Comparison of ENCODE assay signal across 19 mouse cellular contexts in genomic region chr16:33666985-33667538, GRCm38 (mm10). TPM values are rescaled to one million over a fixed set of nuclear protein-coding genes. Genes with fewer than 3 reads are reported as not detected.
DNase-seq lines count a peak whose midpoint lies in the region; TF ChIP-seq lines count a peak whose summit lies in the region.
"Had no signal": no experiment of that assay in that cellular context is flagged by ENCODE, and none has a peak within 500 bp of the region (broad histone marks: within the 10 kb centered on the region; RNA-seq: fewer than 3 reads in every experiment).

No protein-coding gene starts in this region.

- H3K36me3 ChIP-seq in myocyte (ENCODE audit: control insufficient read depth, insufficient read depth): no peaks in the 10 kb centered on the region
- H3K36me3 ChIP-seq: embryonic facial prominence, embryonic 12.5 days; forebrain, embryonic 12.5 days; G1E; hindbrain, embryonic 13.5 days; intestine, embryonic 15.5 days had no signal

- DNase-seq in heart, adult 11 months: peak; percentile 84
- DNase-seq in heart, postnatal 14 days: no peak
- peak; percentile 14 for DNase-seq in testis, postnatal 10 days (ENCODE audit: low spot score)
- DNase-seq in testis, postnatal 14 days (ENCODE audit: low spot score): no peak
- peak; percentile 49 for DNase-seq in Muller cell, postnatal 12 days (ENCODE audit: inconsistent ontology term)
- DNase-seq in frontal cortex, postnatal 25 days (ENCODE audit: low spot score in 2 of 2): no peak
- DNase-seq in left cerebral cortex, postnatal 25 days (ENCODE audit: low spot score in 2 of 2): no peak
- DNase-seq: adrenal gland, adult 8-10 months; cerebellum, adult 11 months; cerebellum, adult 9-10 months; gastrocnemius, postnatal 14 days; heart, postnatal 10 days had no signal

- H3K79me2 ChIP-seq in myocyte (ENCODE audit: control insufficient read depth, insufficient read depth): no peaks in the 10 kb centered on the region

- intact Hi-C loops in heart, postnatal 14 days (cut with DNase I): no loop called here
- intact Hi-C loops in left cerebral cortex, postnatal 25 days (cut with DNase I): no loop called here

- no peaks in the 10 kb centered on the region for H3K27me3 ChIP-seq in myocyte (ENCODE audit: control insufficient read depth, insufficient read depth, insufficient read length)
- H3K27me3 ChIP-seq: embryonic facial prominence, embryonic 12.5 days; forebrain, embryonic 12.5 days; hindbrain, embryonic 13.5 days; intestine, embryonic 15.5 days; Patski had no signal

- peak overlapping the region; percentile 43 for H3K4me2 ChIP-seq in myocyte (ENCODE audit: low read depth)
- H3K4me2 ChIP-seq: embryonic facial prominence, embryonic 12.5 days; forebrain, embryonic 12.5 days; hindbrain, embryonic 13.5 days; intestine, embryonic 15.5 days had no signal

- H3ac ChIP-seq in myocyte (ENCODE audit: control insufficient read depth, insufficient read length): no peak overlapping the region

- TF ChIP-seq POLR2A in myocyte (IDR thresholded peaks at IDR 0.05; ENCODE audit: insufficient read length, low read depth): no peak

- H3K4me3 ChIP-seq in myocyte: no peak overlapping the region
- H3K4me3 ChIP-seq: embryonic facial prominence, embryonic 12.5 days; forebrain, embryonic 12.5 days; hindbrain, embryonic 13.5 days; intestine, embryonic 15.5 days had no signal

TF ChIP-seq in myocyte, 11 proteins besides CTCF, POLR2A, EP300 and RAD21:
- TF ChIP-seq CEBPB (IDR thresholded peaks at IDR 0.05; ENCODE audit: insufficient read depth, poor library complexity, severe bottlenecking) (peak; percentile 37; the same call in 1 of the 2 replicates), POLR2AphosphoS2 (IDR thresholded peaks at IDR 0.05; ENCODE audit: insufficient read length, low read depth) (no peak), MYOD1 (IDR thresholded peaks at IDR 0.05; ENCODE audit: control insufficient read depth in 1 of 3, insufficient read length in 2 of 3, low read depth in 2 of 3) (peak in 1 of 3 experiments; percentile 76)

RNA-seq across cellular contexts. Expression of gene Heg1, which starts 17.1 kb away (rescaled TPM):
- total RNA-seq in heart, postnatal 14 days (2021): 100 to 1,000 TPM; 199 to 203 TPM
- polyA plus RNA-seq in myocyte (2012; fragmentation: generic; extraction: Trizol): 28.3 TPM
- total RNA-seq in left cerebral cortex, postnatal 25 days (2021): 10 to 100 TPM; 29.9 to 35.4 TPM

Comparison
In these comparisons a context has a peak if more than half of its experiments do, and no peak if none do; other contexts are left out.
1. DNase-seq: peak in heart, adult 11 months (single experiment), testis, postnatal 10 days (single experiment) and Muller cell, postnatal 12 days (single experiment); none in heart, postnatal 14 days (0 of 2), testis, postnatal 14 days (single experiment), frontal cortex, postnatal 25 days (0 of 2) and left cerebral cortex, postnatal 25 days (0 of 2).
2. RNA of gene Heg1, which starts 17.1 kb away (total RNA-seq): 199 to 203 TPM in heart, postnatal 14 days; 29.9 to 35.4 TPM in left cerebral cortex, postnatal 25 days; every median in the first group is over 4 times any median in the second.